Mouse (Mus musculus): ENCODE data around the gene Hrh1. TPM values are rescaled to one million over a fixed set of nuclear protein-coding genes. Genes with fewer than 3 reads are reported as not detected.
A peak's percentile ranks its signal among the peaks of the same experiment; 100 is the strongest.

Gene Hrh1
- polyA plus RNA-seq, 1 experiment from 2014 or later, result 0.05 TPM

- no peaks in the 10 kb centered on the region for H3K4me1 ChIP-seq (replicated peaks)
- no peak overlapping the region for H3K4me2 ChIP-seq
- 31% methylated on average over 4 of the region's 4 CpGs for WGBS (ENCODE audit: insufficient replicate concordance)
- no peak overlapping the region for H3K9ac ChIP-seq
- no peaks in the 10 kb centered on the region for H3K36me3 ChIP-seq (replicated peaks)
- no peaks in the 10 kb centered on the region for H3K9me3 ChIP-seq (replicated peaks)
- no peak overlapping the region for H3K27ac ChIP-seq (replicated peaks)
- H3K4me3 ChIP-seq (replicated peaks), result no peak overlapping the region
- H3K27me3 ChIP-seq, result no peaks in the 10 kb centered on the region
- no peak for ATAC-seq (ENCODE audit: insufficient read depth)
Measured at GRCm38 (mm10) chr6:114387855-114388254, 9.9 kb upstream of the Hrh1 start.

GRCm38 (mm10) chr6:114390129-114390528 lies 7.6 kb upstream of the Hrh1 start:
- WGBS (ENCODE audit: insufficient replicate concordance), result 38% methylated on average over 2 of the region's 2 CpGs

DNA sequence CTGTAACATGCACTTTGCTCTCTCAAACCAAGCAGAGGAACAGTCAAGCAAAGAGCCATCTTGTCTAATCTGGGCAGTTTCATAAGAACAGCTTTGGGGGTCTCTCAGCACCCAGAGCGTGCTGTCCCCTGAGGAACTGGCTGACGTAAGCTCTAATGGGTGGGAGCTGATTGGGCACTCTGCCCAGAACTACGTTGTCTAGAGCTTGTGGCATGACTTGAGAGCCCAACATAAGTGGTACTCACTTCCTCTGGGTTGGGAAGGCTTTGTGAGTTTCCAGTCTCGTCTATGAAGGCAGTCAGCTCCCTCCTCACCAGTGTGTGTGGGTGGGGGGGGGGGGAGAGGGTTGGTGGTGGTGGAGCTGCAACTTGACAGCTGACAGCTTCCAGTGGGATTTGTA lies 2.8 kb upstream of the Hrh1 start:
- Histone ChIP-seq H3K4me2 (no peak overlapping the region), H3K27me3 (peaks cover 44% of the 10 kb centered on the region), H3K9me3 (replicated peaks) (no peaks in the 10 kb centered on the region), H3K27ac (replicated peaks) (no peak overlapping the region), H3K36me3 (replicated peaks) (no peaks in the 10 kb centered on the region), H3K4me3 (replicated peaks) (no peak overlapping the region), H3K9ac (no peak overlapping the region), H3K4me1 (replicated peaks) (peaks cover 7% of the 10 kb centered on the region)
- WGBS (ENCODE audit: insufficient replicate concordance), result 41% methylated on average over 4 of the region's 4 CpGs
- ATAC-seq (ENCODE audit: insufficient read depth), result no peak

More at GRCm38 (mm10) chr6:114390129-114390528, 7.6 kb upstream of the Hrh1 start:
- Histone ChIP-seq H3K9me3 (replicated peaks) (no peaks in the 10 kb centered on the region), H3K27me3 (no peaks in the 10 kb centered on the region), H3K4me3 (replicated peaks) (no peak overlapping the region), H3K4me2 (no peak overlapping the region), H3K27ac (replicated peaks) (no peak overlapping the region), H3K4me1 (replicated peaks) (no peaks in the 10 kb centered on the region), H3K9ac (no peak overlapping the region), H3K36me3 (replicated peaks) (no peaks in the 10 kb centered on the region)
- no peak for ATAC-seq (ENCODE audit: insufficient read depth)

GRCm38 (mm10) chr6:114396605-114397004 lies 1.1 kb upstream of the Hrh1 start:
- Histone ChIP-seq H3K4me2 (no peak overlapping the region), H3K27ac (replicated peaks) (no peak overlapping the region), H3K27me3 (peaks cover 59% of the 10 kb centered on the region), H3K4me1 (replicated peaks) (peaks cover 7% of the 10 kb centered on the region), H3K4me3 (replicated peaks) (no peak overlapping the region), H3K36me3 (replicated peaks) (no peaks in the 10 kb centered on the region), H3K9ac (no peak overlapping the region), H3K9me3 (replicated peaks) (no peaks in the 10 kb centered on the region)
- no peak for ATAC-seq (ENCODE audit: insufficient read depth)
- 51% methylated on average over 4 of the region's 4 CpGs for WGBS (ENCODE audit: insufficient replicate concordance)

- H3K9me3 ChIP-seq (replicated peaks), result no peaks in the 10 kb centered on the region
- H3K4me3 ChIP-seq (replicated peaks), result peak overlapping the region; percentile 35
- H3K27me3 ChIP-seq, result peaks cover 63% of the 10 kb centered on the region
- no peak overlapping the region for H3K27ac ChIP-seq (replicated peaks)
- WGBS (ENCODE audit: insufficient replicate concordance), result 6% methylated on average over 11 of the region's 11 CpGs
- peak overlapping the region; percentile 52 for H3K4me2 ChIP-seq
- no peak for ATAC-seq (ENCODE audit: insufficient read depth)
- H3K9ac ChIP-seq, result no peak overlapping the region
- H3K36me3 ChIP-seq (replicated peaks), result no peaks in the 10 kb centered on the region
- H3K4me1 ChIP-seq (replicated peaks), result peaks cover 7% of the 10 kb centered on the region
Measured at GRCm38 (mm10) chr6:114397280-114397679, 456 bp upstream of the Hrh1 start.

GRCm38 (mm10) chr6:114398626-114399025 lies 890 bp downstream of the Hrh1 start:
- H3K9me3 ChIP-seq (replicated peaks), result no peaks in the 10 kb centered on the region
- H3K4me3 ChIP-seq (replicated peaks), result no peak overlapping the region
- no peak for ATAC-seq (ENCODE audit: insufficient read depth)
- no peak overlapping the region for H3K9ac ChIP-seq
- H3K4me2 ChIP-seq, result no peak overlapping the region
- H3K4me1 ChIP-seq (replicated peaks), result peaks cover 7% of the 10 kb centered on the region
- H3K27me3 ChIP-seq, result peaks cover 63% of the 10 kb centered on the region
- H3K27ac ChIP-seq (replicated peaks), result no peak overlapping the region
- 11% methylated on average over 9 of the region's 9 CpGs for WGBS (ENCODE audit: insufficient replicate concordance)
- no peaks in the 10 kb centered on the region for H3K36me3 ChIP-seq (replicated peaks)

DNA sequence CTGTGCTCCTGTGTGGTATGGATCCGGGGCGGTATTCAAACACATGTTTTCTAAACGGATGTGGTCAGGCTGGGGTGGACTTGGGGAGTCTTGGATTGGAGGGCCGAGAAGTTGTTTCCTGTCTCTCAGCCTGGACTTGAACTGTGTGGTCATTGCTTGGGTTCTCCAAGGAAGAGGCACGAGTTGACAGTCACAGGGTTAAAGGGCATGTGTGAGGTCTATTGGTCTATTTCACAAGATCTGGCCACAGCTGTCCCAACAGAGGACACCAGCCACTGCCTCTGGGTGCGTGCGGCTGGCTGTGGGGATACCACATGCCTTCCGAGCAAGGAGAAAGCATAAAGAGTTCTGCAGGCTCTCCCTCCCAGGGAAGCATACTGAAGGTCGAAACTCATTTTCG lies 2.7 kb downstream of the Hrh1 start:
- WGBS (ENCODE audit: insufficient replicate concordance), result 43% methylated on average over 10 of the region's 10 CpGs
- Histone ChIP-seq H3K4me3 (replicated peaks) (no peak overlapping the region), H3K4me1 (replicated peaks) (peaks cover 7% of the 10 kb centered on the region), H3K4me2 (no peak overlapping the region), H3K9me3 (replicated peaks) (no peaks in the 10 kb centered on the region), H3K27ac (replicated peaks) (no peak overlapping the region), H3K36me3 (replicated peaks) (no peaks in the 10 kb centered on the region), H3K27me3 (peaks cover 63% of the 10 kb centered on the region), H3K9ac (no peak overlapping the region)
- no peak for ATAC-seq (ENCODE audit: insufficient read depth)

- no peak overlapping the region for H3K9ac ChIP-seq
- no peak overlapping the region for H3K4me3 ChIP-seq (replicated peaks)
- 72% methylated on average over 8 of the region's 8 CpGs for WGBS (ENCODE audit: insufficient replicate concordance)
- ATAC-seq (ENCODE audit: insufficient read depth), result no peak
- H3K4me1 ChIP-seq (replicated peaks), result peaks cover 7% of the 10 kb centered on the region
- no peak overlapping the region for H3K4me2 ChIP-seq
- peaks cover 60% of the 10 kb centered on the region for H3K27me3 ChIP-seq
- H3K36me3 ChIP-seq (replicated peaks), result no peaks in the 10 kb centered on the region
- H3K27ac ChIP-seq (replicated peaks), result no peak overlapping the region
- no peaks in the 10 kb centered on the region for H3K9me3 ChIP-seq (replicated peaks)
Measured at GRCm38 (mm10) chr6:114400841-114401240, 3.1 kb downstream of the Hrh1 start.

DNA sequence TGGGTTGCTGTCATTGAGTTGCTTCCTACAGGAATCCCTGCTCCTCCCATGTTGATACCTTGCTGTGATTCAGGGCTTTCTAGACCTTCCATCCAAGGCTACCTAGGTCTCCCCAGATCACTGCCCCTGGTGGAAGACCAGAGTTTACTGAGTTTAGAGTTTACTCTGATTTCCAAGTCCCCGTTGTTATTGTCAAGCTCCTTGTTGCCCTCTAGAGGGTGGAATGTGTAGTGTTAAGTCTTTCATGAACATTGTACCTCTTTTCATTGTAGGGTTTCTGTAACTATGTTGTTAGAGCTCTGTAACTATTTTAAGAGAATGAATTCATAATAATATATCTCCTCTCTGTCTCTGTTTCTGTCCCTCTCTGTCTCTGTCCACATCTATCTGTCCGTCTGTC lies 4.4 kb downstream of the Hrh1 start:
- no peaks in the 10 kb centered on the region for H3K36me3 ChIP-seq (replicated peaks)
- WGBS (ENCODE audit: insufficient replicate concordance), result 51% methylated on average over 2 of the region's 2 CpGs
- no peaks in the 10 kb centered on the region for H3K9me3 ChIP-seq (replicated peaks)
- no peak for ATAC-seq (ENCODE audit: insufficient read depth)
- H3K27ac ChIP-seq (replicated peaks), result no peak overlapping the region
- no peak overlapping the region for H3K4me2 ChIP-seq
- no peak overlapping the region for H3K9ac ChIP-seq
- peaks cover 47% of the 10 kb centered on the region for H3K27me3 ChIP-seq
- peaks cover 7% of the 10 kb centered on the region for H3K4me1 ChIP-seq (replicated peaks)
- H3K4me3 ChIP-seq (replicated peaks), result no peak overlapping the region

- H3K27me3 ChIP-seq, result peaks cover 32% of the 10 kb centered on the region
- H3K27ac ChIP-seq (replicated peaks), result no peak overlapping the region
- no peak overlapping the region for H3K4me3 ChIP-seq (replicated peaks)
- H3K9ac ChIP-seq, result no peak overlapping the region
- H3K36me3 ChIP-seq (replicated peaks), result no peaks in the 10 kb centered on the region
- 29% methylated on average over 8 of the region's 8 CpGs for WGBS (ENCODE audit: insufficient replicate concordance)
- no peaks in the 10 kb centered on the region for H3K9me3 ChIP-seq (replicated peaks)
- no peak overlapping the region for H3K4me2 ChIP-seq
- no peaks in the 10 kb centered on the region for H3K4me1 ChIP-seq (replicated peaks)
- ATAC-seq (ENCODE audit: insufficient read depth), result no peak
Measured at GRCm38 (mm10) chr6:114403632-114404031, 5.9 kb downstream of the Hrh1 start.

DNA sequence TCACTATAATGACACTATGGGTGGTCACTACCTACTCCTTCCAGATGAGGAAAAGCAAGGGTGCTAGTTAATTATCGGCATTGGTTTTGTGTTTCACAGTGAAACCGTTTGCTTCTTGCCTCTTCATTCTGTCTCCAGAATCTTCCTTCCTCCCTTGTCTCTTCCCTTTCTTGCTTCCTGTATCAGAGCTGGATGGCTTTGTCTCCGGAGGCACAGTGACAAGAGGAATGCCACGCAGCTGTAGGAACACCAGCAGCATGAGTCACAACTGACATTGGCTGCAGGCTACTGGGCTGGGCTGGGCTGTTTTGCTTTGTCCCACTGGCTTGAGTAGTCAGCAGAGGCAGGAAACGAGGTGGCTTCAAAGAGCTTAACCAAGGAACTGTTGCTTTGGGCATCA lies 6.4 kb downstream of the Hrh1 start:
- H3K27ac ChIP-seq (replicated peaks), result no peak overlapping the region
- H3K9me3 ChIP-seq (replicated peaks), result no peaks in the 10 kb centered on the region
- no peak overlapping the region for H3K4me2 ChIP-seq
- no peak overlapping the region for H3K9ac ChIP-seq
- peaks cover 28% of the 10 kb centered on the region for H3K27me3 ChIP-seq
- H3K4me3 ChIP-seq (replicated peaks), result no peak overlapping the region
- WGBS (ENCODE audit: insufficient replicate concordance), result 15% methylated on average over 5 of the region's 5 CpGs
- H3K4me1 ChIP-seq (replicated peaks), result no peaks in the 10 kb centered on the region
- no peak for ATAC-seq (ENCODE audit: insufficient read depth)
- no peaks in the 10 kb centered on the region for H3K36me3 ChIP-seq (replicated peaks)

DNA sequence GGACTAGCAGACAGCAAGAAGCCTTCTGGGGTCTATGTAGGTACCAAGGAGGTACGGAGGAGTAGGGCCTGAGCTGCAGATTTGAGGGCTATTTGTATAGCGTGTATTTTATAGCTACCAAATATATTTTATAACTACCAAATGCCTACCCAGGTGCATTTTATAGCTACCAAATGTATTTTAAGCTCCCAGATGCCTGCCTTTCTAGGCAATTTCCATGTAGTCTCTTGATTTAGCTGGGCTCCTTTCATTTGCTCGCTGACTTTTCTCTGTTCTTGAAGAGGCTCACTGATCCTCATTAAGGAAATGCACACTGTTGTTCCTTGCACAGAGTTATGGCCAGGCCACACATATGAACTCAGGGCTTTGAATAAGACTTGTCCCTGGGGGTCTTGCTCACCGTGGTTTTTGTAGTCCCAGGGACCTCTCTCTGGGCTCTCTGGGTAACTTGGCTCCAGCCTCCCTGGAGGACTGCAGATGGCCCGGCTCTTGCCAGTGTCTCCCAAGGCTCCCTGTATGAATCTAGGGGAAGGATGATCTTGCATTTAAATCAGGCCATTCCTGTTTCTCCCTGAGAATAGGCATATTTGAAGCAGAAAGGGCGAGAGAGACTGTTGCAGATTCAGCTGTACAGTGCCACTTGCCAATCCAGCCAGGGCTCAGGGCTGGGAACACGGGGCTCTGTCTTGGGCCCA lies 7.2 kb downstream of the Hrh1 start:
- Histone ChIP-seq H3K27me3 (peaks cover 20% of the 10 kb centered on the region), H3K9me3 (replicated peaks) (no peaks in the 10 kb centered on the region), H3K27ac (replicated peaks) (no peak overlapping the region), H3K4me3 (replicated peaks) (no peak overlapping the region), H3K4me2 (no peak overlapping the region), H3K9ac (no peak overlapping the region), H3K4me1 (replicated peaks) (no peaks in the 10 kb centered on the region), H3K36me3 (replicated peaks) (no peaks in the 10 kb centered on the region)
- 61% methylated on average over 7 of the region's 7 CpGs for WGBS (ENCODE audit: insufficient replicate concordance)
- ATAC-seq (ENCODE audit: insufficient read depth), result no peak

All from liver, embryonic 15.5 days (tissue).